ENCODE assay signal across 8 mouse cellular contexts in genomic region chr17:36981221-36981813, GRCm38 (mm10). TPM values are rescaled to one million over a fixed set of nuclear protein-coding genes. Genes with fewer than 3 reads are reported as not detected.
A peak's percentile ranks its signal among the peaks of the same experiment; 100 is the strongest.
DNase-seq lines count a peak whose midpoint lies in the region; ATAC-seq and TF ChIP-seq lines count a peak whose summit lies in the region.

TSS of gene 2410137M14Rik (minus strand) at chr17:36981237.

- peaks cover 29% of the 10 kb centered on the region; the same call in 1 of the 2 replicates for H3K27me3 ChIP-seq in embryonic facial prominence, embryonic 10.5 days (replicated peaks; ENCODE audit: low read depth, poor library complexity, severe bottlenecking)
- no peaks in the 10 kb centered on the region for H3K27me3 ChIP-seq in heart, embryonic 16.5 days (ENCODE audit: control insufficient read depth, insufficient read depth, low read length)
- H3K27me3 ChIP-seq in lung, embryonic 16.5 days (ENCODE audit: control insufficient read depth, insufficient read depth, low read depth, low read length) = no peaks in the 10 kb centered on the region

- TF ChIP-seq CTCF in layer of hippocampus, adult 2 months (conservative IDR thresholded peaks at IDR 0.05) = no peak

- H3K27ac ChIP-seq in layer of hippocampus, adult 2 months = no peak within 1 kb of the TSS
- H3K27ac ChIP-seq in embryonic facial prominence, embryonic 10.5 days (replicated peaks) = peak within 1 kb of the TSS; percentile 57; the same call in 1 of the 2 replicates
- H3K27ac ChIP-seq in heart, embryonic 16.5 days (ENCODE audit: low read length) = no peak within 1 kb of the TSS
- H3K27ac ChIP-seq in lung, embryonic 16.5 days (ENCODE audit: low read length) = peak within 1 kb of the TSS; percentile 4; the same call in 1 of the 2 replicates

- H3K4me1 ChIP-seq in embryonic facial prominence, embryonic 10.5 days = peaks cover 20% of the 10 kb centered on the region
- peaks cover 7% of the 10 kb centered on the region for H3K4me1 ChIP-seq in heart, embryonic 16.5 days (ENCODE audit: control insufficient read depth, insufficient read depth, low read length)
- H3K4me1 ChIP-seq in lung, embryonic 16.5 days (replicated peaks; ENCODE audit: control insufficient read depth, insufficient read depth, low read length) = peaks cover 8% of the 10 kb centered on the region

- H3K4me2 ChIP-seq in heart, embryonic 16.5 days (ENCODE audit: low read depth, low read length) = peak within 1 kb of the TSS; percentile 61
- H3K4me2 ChIP-seq in lung, embryonic 16.5 days (ENCODE audit: low read depth, low read length) = peak within 1 kb of the TSS; percentile 47

- ATAC-seq in heart, embryonic 16.5 days (replicated peaks; ENCODE audit: extremely low read depth, insufficient read depth, low FRiP score) = peak; percentile 37; the same call in 1 of the 2 replicates
- peak; percentile 23; the same call in 1 of the 2 replicates for ATAC-seq in lung, embryonic 16.5 days (ENCODE audit: low read depth)
- no peak for ATAC-seq in megakaryocyte-erythroid progenitor cell, adult 5-6 weeks (replicated peaks; ENCODE audit: low FRiP score, low TSS enrichment, poor library complexity, severe bottlenecking)

- no peak for DNase-seq in layer of hippocampus, adult 2 months (ENCODE audit: low spot score in 2 of 2)
- DNase-seq in layer of hippocampus, postnatal 10 days (ENCODE audit: low spot score in 2 of 2) = no peak
- no peak for DNase-seq in embryonic facial prominence, embryonic 10.5 days (ENCODE audit: low spot score)
- no peak for DNase-seq in thymus, adult 18-20 months
- no peak for DNase-seq in kidney, adult 9 months

- H3K4me3 ChIP-seq in layer of hippocampus, adult 2 months = peak within 1 kb of the TSS; percentile 19
- H3K4me3 ChIP-seq in embryonic facial prominence, embryonic 10.5 days = peak within 1 kb of the TSS; percentile 40
- H3K4me3 ChIP-seq in heart, embryonic 16.5 days (ENCODE audit: low read length) = peak within 1 kb of the TSS; percentile 39
- peak within 1 kb of the TSS; percentile 20 for H3K4me3 ChIP-seq in lung, embryonic 16.5 days (ENCODE audit: low read length)

- WGBS in embryonic facial prominence, embryonic 10.5 days = 11% methylated on average over 18 of the region's 18 CpGs
- WGBS in heart, embryonic 16.5 days = 6% methylated on average over 18 of the region's 18 CpGs
- WGBS in lung, embryonic 16.5 days = 10% methylated on average over 18 of the region's 18 CpGs

- H3K36me3 ChIP-seq in embryonic facial prominence, embryonic 10.5 days (replicated peaks) = no peaks in the 10 kb centered on the region
- H3K36me3 ChIP-seq in heart, embryonic 16.5 days (ENCODE audit: control insufficient read depth, insufficient read depth) = no peaks in the 10 kb centered on the region
- no peaks in the 10 kb centered on the region for H3K36me3 ChIP-seq in lung, embryonic 16.5 days (ENCODE audit: control insufficient read depth, insufficient read depth, low read length)

- H3K9ac ChIP-seq in heart, embryonic 16.5 days (ENCODE audit: low read length) = peak within 1 kb of the TSS; percentile 31; the same call in 1 of the 2 replicates
- H3K9ac ChIP-seq in lung, embryonic 16.5 days (ENCODE audit: low read length) = peak within 1 kb of the TSS; percentile 47

- H3K9me3 ChIP-seq in embryonic facial prominence, embryonic 10.5 days = no peaks in the 10 kb centered on the region
- H3K9me3 ChIP-seq in heart, embryonic 16.5 days (replicated peaks; ENCODE audit: control insufficient read depth, low read length) = no peaks in the 10 kb centered on the region
- no peaks in the 10 kb centered on the region for H3K9me3 ChIP-seq in lung, embryonic 16.5 days (ENCODE audit: control insufficient read depth, low read length)

RNA-seq across cellular contexts. Expression of gene 2410137M14Rik, which starts in this region (rescaled TPM):
- total RNA-seq in layer of hippocampus, adult 2 months (2021) = not detected
- total RNA-seq in layer of hippocampus, postnatal 10 days (2021) = under 1 TPM; 0.53 to 0.83 TPM
- polyA plus RNA-seq in embryonic facial prominence, embryonic 10.5 days (2016; fragmentation: Nextera tagmentation; extraction: Ambion mirVana) = not detected in 2 replicates
- not detected in 2 replicates for polyA plus RNA-seq in heart, embryonic 16.5 days (2015; fragmentation: Nextera tagmentation; extraction: Ambion mirVana)
- polyA plus RNA-seq in lung, embryonic 16.5 days (2015; fragmentation: Nextera tagmentation; extraction: Ambion mirVana) = not detected in 2 replicates
- not detected in 2 replicates for total RNA-seq in megakaryocyte-erythroid progenitor cell, adult 5-6 weeks (2014; fragmentation: Nextera tagmentation)
- not detected in 2 replicates for total RNA-seq in megakaryocyte-erythroid progenitor cell, adult 5-6 weeks (2017)

Comparison
In these comparisons a context has a peak if more than half of its experiments do, and no peak if none do; other contexts are left out.
1. Peak in ATAC-seq, H3K4me3 ChIP-seq, H3K9ac ChIP-seq and H3K4me2 ChIP-seq in heart, embryonic 16.5 days; RNA of the gene not detected or under 1 TPM.
2. Peak in ATAC-seq, H3K4me3 ChIP-seq, H3K27ac ChIP-seq, H3K9ac ChIP-seq and H3K4me2 ChIP-seq in lung, embryonic 16.5 days; RNA of the gene not detected or under 1 TPM.